Mouse (Mus musculus): Measurements from ENCODE around the gene Pygl.

The Pygl gene

DNA sequence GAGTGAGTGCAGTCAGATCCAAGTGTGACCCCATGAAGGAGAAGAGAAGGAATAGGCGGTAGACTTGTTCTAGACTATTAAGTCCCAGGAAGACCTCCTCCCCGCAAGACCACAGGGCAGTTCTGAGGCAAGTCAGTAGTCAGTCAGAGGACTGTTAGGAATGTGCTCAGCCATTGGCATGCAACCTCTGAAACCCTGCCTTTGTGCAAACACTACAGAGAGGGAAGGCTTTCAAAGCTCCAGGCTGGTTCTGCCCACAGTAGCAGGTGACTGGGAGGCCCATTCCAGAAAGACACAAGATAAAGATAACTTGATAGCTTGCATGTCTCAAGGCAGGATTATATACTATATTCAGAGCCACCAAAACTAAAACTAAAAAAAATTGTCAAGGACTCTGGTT, at the start of gene Pygl:
Pygl (minus strand) TSS at position 195 of the 400 bp plus-strand sequence.
- DNase-seq (ENCODE audit: low read depth, low spot score), result no peak

GRCm38 (mm10) chr12:70280930-70281329, 49.6 kb upstream of the Pygl start:
- DNase-seq (ENCODE audit: low read depth, low spot score), result no peak

- no peak for DNase-seq (ENCODE audit: low read depth, low spot score)
Observed at GRCm38 (mm10) chr12:70280381-70280780, 49.1 kb upstream of the Pygl start.

DNA sequence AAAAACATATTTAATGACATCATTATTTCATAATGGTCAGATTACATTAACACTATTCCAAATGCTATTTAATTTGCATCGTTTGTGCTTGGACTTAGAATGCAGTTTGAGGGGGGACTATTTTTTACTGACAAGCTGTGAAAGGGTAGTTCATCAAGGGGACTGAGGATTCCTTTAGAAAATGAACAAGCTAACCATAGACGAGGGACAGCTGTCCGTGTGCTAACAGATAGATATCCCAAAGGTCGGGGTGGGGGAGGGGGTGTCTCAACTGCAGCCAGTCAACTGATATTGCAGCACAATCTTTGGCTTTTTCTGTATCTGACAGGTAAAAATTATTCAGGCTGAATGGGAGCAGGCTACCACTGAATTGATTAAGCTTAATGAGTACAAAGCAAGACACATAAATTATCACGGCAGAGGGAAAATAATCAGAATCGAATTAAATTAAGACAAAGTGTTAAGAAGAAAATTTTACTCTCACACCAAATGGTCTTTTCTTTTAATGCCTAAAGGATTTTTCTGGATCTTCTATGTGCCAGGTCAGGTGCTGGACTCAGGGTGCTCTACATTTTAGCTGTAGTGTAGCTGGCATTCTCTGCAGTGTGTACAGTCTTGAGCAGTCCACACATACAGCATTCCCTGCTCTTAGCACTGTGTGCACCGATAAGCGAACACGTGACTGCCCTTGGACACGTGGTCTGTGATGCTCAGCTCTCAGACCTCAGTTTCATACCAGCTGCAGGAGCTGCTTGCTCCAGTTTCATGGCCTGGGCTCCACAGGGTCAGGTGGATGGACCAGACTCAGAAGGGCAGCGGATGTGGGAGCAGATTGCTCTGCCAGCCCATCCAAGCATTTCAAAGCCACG, 46.0 kb upstream of the Pygl start:
- DNase-seq (ENCODE audit: low read depth, low spot score), result no peak

DNA sequence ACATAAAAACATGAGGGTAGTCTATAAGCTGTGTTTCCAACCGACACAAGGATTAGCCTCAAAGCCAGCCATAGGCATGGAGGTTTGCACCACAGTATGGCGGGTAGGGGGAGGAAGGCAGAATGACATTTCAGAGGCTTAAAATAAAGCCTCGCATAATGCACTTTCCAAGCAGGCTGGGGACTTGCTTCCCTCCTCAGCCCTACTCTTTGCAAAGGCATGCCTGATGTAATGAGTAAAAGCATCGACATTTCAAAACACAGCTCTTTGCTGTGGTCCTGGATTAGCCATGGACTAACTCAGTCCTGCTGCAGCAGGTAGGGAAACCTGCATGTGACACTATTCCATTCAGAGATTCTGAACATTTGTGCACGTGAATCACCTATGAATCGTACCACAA, 38.4 kb upstream of the Pygl start:
- no peak for DNase-seq (ENCODE audit: low read depth, low spot score)

DNA sequence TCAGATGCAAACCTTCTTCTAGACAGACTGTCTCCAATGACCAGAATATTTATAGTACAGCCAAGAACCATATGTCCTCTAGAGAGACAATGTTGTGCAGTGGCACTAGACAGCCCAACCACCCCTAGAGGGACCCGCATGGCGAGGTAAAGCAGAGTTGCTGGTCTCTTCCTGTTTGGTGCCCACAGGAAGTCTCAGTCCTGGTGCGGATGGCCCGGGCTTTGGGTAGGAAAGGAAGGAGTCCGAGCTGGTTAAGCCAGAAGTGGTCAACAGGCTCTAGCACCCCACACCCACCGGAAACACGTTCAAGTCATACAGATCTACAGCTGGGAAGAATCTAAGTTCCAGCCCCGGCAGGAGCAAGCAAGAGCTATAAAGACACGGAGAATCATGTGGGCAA, 36.0 kb upstream of the Pygl start:
- DNase-seq (ENCODE audit: low read depth, low spot score), result no peak

DNA sequence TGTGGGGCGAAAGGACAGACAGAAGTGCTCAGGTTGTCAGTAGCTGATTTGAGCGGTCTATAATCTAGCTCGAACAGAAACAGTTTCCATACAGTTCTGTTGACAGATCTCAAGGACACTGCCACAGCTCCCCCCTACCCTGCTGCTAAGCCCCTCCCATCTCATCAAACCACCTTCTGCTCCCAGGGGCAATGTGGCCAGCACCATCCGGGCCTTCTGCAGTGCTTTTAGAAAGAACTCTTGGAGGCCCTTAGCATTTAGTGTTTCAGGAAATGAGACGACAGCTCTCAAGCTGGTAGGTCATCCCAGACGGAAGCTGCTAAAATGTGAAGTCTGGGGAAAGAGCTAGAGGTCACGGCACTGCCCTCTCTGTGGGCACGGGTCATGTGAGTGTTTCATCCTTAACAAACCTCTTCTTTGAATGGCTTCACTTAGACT, 35.2 kb upstream of the Pygl start:
- DNase-seq (ENCODE audit: low read depth, low spot score), result no peak

GRCm38 (mm10) chr12:70263721-70264120, 32.4 kb upstream of the Pygl start:
- peak; percentile 17 for DNase-seq (ENCODE audit: low read depth, low spot score)

- DNase-seq (ENCODE audit: low read depth, low spot score), result no peak
Observed at GRCm38 (mm10) chr12:70262271-70262953, 31.1 kb upstream of the Pygl start.

DNA sequence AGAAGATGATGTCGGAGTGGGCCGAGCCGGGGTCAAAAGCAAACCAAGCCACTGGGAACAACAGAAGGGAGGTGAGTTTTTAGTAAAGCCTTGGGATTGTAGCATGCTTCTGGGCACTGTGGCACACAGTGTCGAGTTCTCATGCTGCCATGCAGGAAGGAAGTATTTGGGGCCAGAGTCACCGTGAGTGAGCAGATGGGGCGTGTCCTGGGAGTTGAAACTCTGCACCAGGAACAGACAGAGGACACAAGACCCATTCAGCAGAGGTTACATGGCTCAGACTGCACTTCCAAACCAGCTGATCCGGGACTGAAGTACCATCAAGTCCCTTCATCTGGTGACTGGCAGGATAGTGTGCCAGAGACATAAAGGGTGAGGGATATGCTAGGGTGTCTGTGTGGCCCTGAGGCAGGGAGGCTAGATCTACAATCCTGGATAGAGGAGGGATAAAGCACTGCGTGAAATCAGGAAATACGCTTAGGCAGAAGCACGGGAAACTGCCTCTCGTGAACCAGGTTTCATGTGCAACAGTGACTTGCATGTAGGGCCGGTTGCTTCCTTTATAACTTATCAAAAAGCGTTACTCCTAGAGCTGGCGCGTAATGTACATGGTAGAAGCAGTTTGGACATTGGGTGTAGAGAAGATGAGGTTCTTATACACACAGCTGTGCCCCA, 20.1 kb upstream of the Pygl start:
- no peak for DNase-seq (ENCODE audit: low read depth, low spot score)

- no peak for DNase-seq (ENCODE audit: low read depth, low spot score)
Observed at GRCm38 (mm10) chr12:70249616-70250157, 18.4 kb upstream of the Pygl start.

GRCm38 (mm10) chr12:70247683-70248474, 16.6 kb upstream of the Pygl start:
- no peak for DNase-seq (ENCODE audit: low read depth, low spot score)

GRCm38 (mm10) chr12:70242550-70242949, 11.3 kb upstream of the Pygl start:
- DNase-seq (ENCODE audit: low read depth, low spot score), result no peak

DNA sequence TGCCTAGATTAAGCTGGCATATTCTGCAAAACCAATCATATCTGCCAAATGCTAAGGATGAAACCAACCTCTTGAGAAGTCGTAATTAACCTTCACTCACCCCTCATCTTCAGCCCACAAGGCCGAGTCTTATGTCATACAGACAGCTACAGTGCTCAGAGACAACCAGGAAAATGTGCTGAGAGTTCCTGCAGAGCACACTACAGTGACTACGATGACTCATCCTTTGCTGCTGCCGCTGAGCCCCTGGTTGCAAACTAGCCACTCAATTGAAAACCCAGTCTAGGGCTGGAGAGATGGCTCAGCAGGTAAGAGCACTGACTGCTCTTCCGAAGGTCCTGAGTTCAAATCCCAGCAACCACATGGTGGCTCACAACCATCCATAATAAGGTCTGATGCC, 8.5 kb upstream of the Pygl start:
- DNase-seq (ENCODE audit: low read depth, low spot score), result no peak

GRCm38 (mm10) chr12:70238604-70239003, 7.3 kb upstream of the Pygl start:
- DNase-seq (ENCODE audit: low read depth, low spot score), result no peak

DNA sequence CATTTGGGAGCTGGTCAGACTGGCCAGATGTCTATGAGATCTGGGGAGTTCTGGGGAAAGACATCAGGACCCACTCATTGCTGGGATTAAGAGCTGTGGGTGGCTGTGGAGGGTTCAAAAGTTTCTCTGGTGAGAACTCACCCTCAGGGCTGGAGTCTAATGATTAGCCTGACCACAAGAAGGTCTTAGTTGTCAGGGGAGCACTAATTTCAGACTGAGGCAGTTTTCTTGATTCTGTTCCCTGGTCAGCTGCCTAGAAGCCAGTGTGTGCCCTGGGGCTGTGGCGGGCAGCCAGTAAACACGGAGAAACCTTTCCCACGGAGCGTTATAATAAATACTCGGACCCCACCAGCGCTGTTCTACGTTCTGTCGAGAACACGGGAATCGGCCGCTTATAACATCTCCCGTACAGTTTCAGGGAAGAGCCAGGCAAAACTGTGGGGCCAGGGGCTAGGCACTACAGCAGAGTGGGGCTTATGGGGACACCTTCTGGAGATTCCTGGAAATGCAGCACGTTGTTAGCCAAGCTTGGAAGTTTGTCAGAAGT, 3.7 kb upstream of the Pygl start:
- DNase-seq (ENCODE audit: low read depth, low spot score), result peak; percentile 69

DNA sequence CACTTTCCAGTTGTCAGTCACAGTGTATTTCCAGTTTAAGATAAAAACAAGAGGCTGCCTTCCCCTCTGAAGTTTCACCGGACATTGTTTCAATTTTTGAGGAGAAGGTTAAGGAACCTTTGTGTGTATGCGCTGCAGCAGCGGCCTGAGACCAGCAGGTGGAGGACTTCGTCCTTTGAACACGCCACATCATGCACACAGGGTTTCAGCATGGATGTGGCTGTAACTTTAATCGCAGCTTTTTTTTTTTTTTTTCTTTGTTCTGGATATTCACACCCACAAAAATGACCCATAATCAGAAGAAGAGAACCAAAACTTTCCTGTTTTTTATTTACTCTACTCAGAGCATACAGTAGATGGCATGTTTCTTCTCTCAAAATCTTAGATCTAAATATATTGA, 3.1 kb upstream of the Pygl start:
- DNase-seq (ENCODE audit: low read depth, low spot score), result peak; percentile 69

GRCm38 (mm10) chr12:70233637-70234315, 2.5 kb upstream of the Pygl start:
- DNase-seq (ENCODE audit: low read depth, low spot score), result no peak

- no peak for DNase-seq (ENCODE audit: low read depth, low spot score)
Observed at GRCm38 (mm10) chr12:70232020-70232544, 794 bp upstream of the Pygl start.

- no peak for DNase-seq (ENCODE audit: low read depth, low spot score)
Observed at GRCm38 (mm10) chr12:70228155-70228554, 3.1 kb downstream of the Pygl start.
